Mouse (Mus musculus): ENCODE data around the gene Man1a. TPM values are rescaled to one million over a fixed set of nuclear protein-coding genes. Genes with fewer than 3 reads are reported as not detected.

The Man1a gene
- polyA plus RNA-seq, 1 experiment from 2014 or later: 11.0 TPM

- ATAC-seq (ENCODE audit: low FRiP score, low TSS enrichment): no peak
- no peak overlapping the region for H3K4me2 ChIP-seq (replicated peaks; ENCODE audit: low read depth)
- DNase-seq (ENCODE audit: low spot score): no peak
Measured at GRCm38 (mm10) chr10:54026738-54027427, 49.5 kb downstream of the Man1a start.

GRCm38 (mm10) chr10:54026101-54026500 is 50.3 kb downstream of the Man1a start:
- no peak for DNase-seq (ENCODE audit: low spot score)
- no peak overlapping the region for H3K27ac ChIP-seq (replicated peaks)
- H3K9me3 ChIP-seq (ENCODE audit: control insufficient read depth, low read length): no peaks in the 10 kb centered on the region
- no peak overlapping the region for H3K4me3 ChIP-seq (ENCODE audit: low read depth, low read length)
- WGBS: 84% methylated on average over 4 of the region's 4 CpGs
- no peak overlapping the region for H3K9ac ChIP-seq (ENCODE audit: low read length)
- H3K4me2 ChIP-seq (replicated peaks; ENCODE audit: low read depth): no peak overlapping the region
- TF ChIP-seq EP300 (optimal IDR thresholded peaks at IDR 0.05): no peak
- no peak for TF ChIP-seq CTCF (IDR thresholded peaks at IDR 0.05; ENCODE audit: low read depth)
- H3K36me3 ChIP-seq (ENCODE audit: control insufficient read depth, insufficient read depth, low read length): no peaks in the 10 kb centered on the region
- no peak for ATAC-seq (ENCODE audit: low FRiP score, low TSS enrichment)
- H3K27me3 ChIP-seq (ENCODE audit: control insufficient read depth, insufficient read depth, low read length): no peaks in the 10 kb centered on the region
- H3K4me1 ChIP-seq (replicated peaks; ENCODE audit: control insufficient read depth, insufficient read depth): no peaks in the 10 kb centered on the region

More at GRCm38 (mm10) chr10:54026738-54027427, 49.5 kb downstream of the Man1a start:
- Histone ChIP-seq H3K9me3 (ENCODE audit: control insufficient read depth, low read length) (no peaks in the 10 kb centered on the region), H3K36me3 (ENCODE audit: control insufficient read depth, insufficient read depth, low read length) (no peaks in the 10 kb centered on the region), H3K27me3 (ENCODE audit: control insufficient read depth, insufficient read depth, low read length) (no peaks in the 10 kb centered on the region), H3K4me3 (ENCODE audit: low read depth, low read length) (no peak overlapping the region), H3K27ac (replicated peaks) (no peak overlapping the region), H3K9ac (ENCODE audit: low read length) (no peak overlapping the region), H3K4me1 (replicated peaks; ENCODE audit: control insufficient read depth, insufficient read depth) (no peaks in the 10 kb centered on the region)
- no peak for TF ChIP-seq CTCF (IDR thresholded peaks at IDR 0.05; ENCODE audit: low read depth)
- no peak for TF ChIP-seq EP300 (optimal IDR thresholded peaks at IDR 0.05)
- WGBS: 75% methylated on average over 5 of the region's 5 CpGs

GRCm38 (mm10) chr10:54017904-54018454 is 58.4 kb downstream of the Man1a start:
- H3K9me3 ChIP-seq (ENCODE audit: control insufficient read depth, low read length): no peaks in the 10 kb centered on the region
- no peaks in the 10 kb centered on the region for H3K36me3 ChIP-seq (ENCODE audit: control insufficient read depth, insufficient read depth, low read length)
- WGBS: 53% methylated on average over 5 of the region's 5 CpGs
- H3K4me3 ChIP-seq (ENCODE audit: low read depth, low read length): no peak overlapping the region
- no peak overlapping the region for H3K27ac ChIP-seq (replicated peaks)
- DNase-seq (ENCODE audit: low spot score) (no peak), ATAC-seq (ENCODE audit: low FRiP score, low TSS enrichment) (peak; percentile 47; the same call in 1 of the 2 replicates)
- H3K4me2 ChIP-seq (replicated peaks; ENCODE audit: low read depth): no peak overlapping the region
- no peaks in the 10 kb centered on the region for H3K27me3 ChIP-seq (ENCODE audit: control insufficient read depth, insufficient read depth, low read length)
- no peaks in the 10 kb centered on the region for H3K4me1 ChIP-seq (replicated peaks; ENCODE audit: control insufficient read depth, insufficient read depth)
- TF ChIP-seq EP300 (optimal IDR thresholded peaks at IDR 0.05) (no peak), CTCF (IDR thresholded peaks at IDR 0.05; ENCODE audit: low read depth) (no peak)
- H3K9ac ChIP-seq (ENCODE audit: low read length): no peak overlapping the region

- WGBS: 87% methylated on average over 15 of the region's 15 CpGs
- ATAC-seq (ENCODE audit: low FRiP score, low TSS enrichment) (no peak), DNase-seq (ENCODE audit: low spot score) (no peak)
- H3K9ac ChIP-seq (ENCODE audit: low read length): no peak overlapping the region
- no peaks in the 10 kb centered on the region for H3K9me3 ChIP-seq (ENCODE audit: control insufficient read depth, low read length)
- no peak overlapping the region for H3K4me2 ChIP-seq (replicated peaks; ENCODE audit: low read depth)
- H3K36me3 ChIP-seq (ENCODE audit: control insufficient read depth, insufficient read depth, low read length): no peaks in the 10 kb centered on the region
- no peak overlapping the region for H3K4me3 ChIP-seq (ENCODE audit: low read depth, low read length)
- no peak for TF ChIP-seq CTCF (IDR thresholded peaks at IDR 0.05; ENCODE audit: low read depth)
- no peak for TF ChIP-seq EP300 (optimal IDR thresholded peaks at IDR 0.05)
- H3K27ac ChIP-seq (replicated peaks): no peak overlapping the region
- H3K27me3 ChIP-seq (ENCODE audit: control insufficient read depth, insufficient read depth, low read length): no peaks in the 10 kb centered on the region
- H3K4me1 ChIP-seq (replicated peaks; ENCODE audit: control insufficient read depth, insufficient read depth): no peaks in the 10 kb centered on the region
Measured at GRCm38 (mm10) chr10:54014116-54014758, 62.2 kb downstream of the Man1a start.

- no peaks in the 10 kb centered on the region for H3K27me3 ChIP-seq (ENCODE audit: control insufficient read depth, insufficient read depth, low read length)
- no peak overlapping the region for H3K27ac ChIP-seq (replicated peaks)
- TF ChIP-seq EP300 (optimal IDR thresholded peaks at IDR 0.05): no peak
- H3K4me3 ChIP-seq (ENCODE audit: low read depth, low read length): no peak overlapping the region
- H3K36me3 ChIP-seq (ENCODE audit: control insufficient read depth, insufficient read depth, low read length): no peaks in the 10 kb centered on the region
- WGBS: 90% methylated on average over 11 of the region's 11 CpGs
- H3K4me2 ChIP-seq (replicated peaks; ENCODE audit: low read depth): no peak overlapping the region
- DNase-seq (ENCODE audit: low spot score) (no peak), ATAC-seq (ENCODE audit: low FRiP score, low TSS enrichment) (no peak)
- no peak overlapping the region for H3K9ac ChIP-seq (ENCODE audit: low read length)
- H3K9me3 ChIP-seq (ENCODE audit: control insufficient read depth, low read length): no peaks in the 10 kb centered on the region
- no peaks in the 10 kb centered on the region for H3K4me1 ChIP-seq (replicated peaks; ENCODE audit: control insufficient read depth, insufficient read depth)
Measured at GRCm38 (mm10) chr10:54013143-54013791, 63.1 kb downstream of the Man1a start.

Measured in stomach, postnatal 0 days (tissue).